Mouse (Mus musculus): ENCODE measurements around the gene Sgms2.
A peak's percentile ranks its signal among the peaks of the same experiment; 100 is the strongest.

GRCm38 (mm10) chr3:131347831-131348578 lies 143.2 kb downstream of the Sgms2 start:
- TF ChIP-seq CTCF (IDR thresholded peaks at IDR 0.05; ENCODE audit: low read depth) (peak; percentile 55), EP300 (IDR thresholded peaks at IDR 0.05; ENCODE audit: low read depth) (no peak)

Data from heart, postnatal 0 days (tissue).